Mouse (Mus musculus): ENCODE data around the gene Ptpre. TPM values are rescaled to one million over a fixed set of nuclear protein-coding genes. Genes with fewer than 3 reads are reported as not detected.
"Not testable (repeated sequence)": the region's sequence is repeated elsewhere in the genome, so short reads cannot be mapped to it uniquely, and the experiment has no call there.

The Ptpre gene
- polyA plus RNA-seq, 2 experiments from 2014 or later = 25.5 to 31.1 TPM

GRCm38 (mm10) chr7:135648821-135649220, 111.5 kb downstream of the Ptpre start:
- ATAC-seq = no peak

DNA sequence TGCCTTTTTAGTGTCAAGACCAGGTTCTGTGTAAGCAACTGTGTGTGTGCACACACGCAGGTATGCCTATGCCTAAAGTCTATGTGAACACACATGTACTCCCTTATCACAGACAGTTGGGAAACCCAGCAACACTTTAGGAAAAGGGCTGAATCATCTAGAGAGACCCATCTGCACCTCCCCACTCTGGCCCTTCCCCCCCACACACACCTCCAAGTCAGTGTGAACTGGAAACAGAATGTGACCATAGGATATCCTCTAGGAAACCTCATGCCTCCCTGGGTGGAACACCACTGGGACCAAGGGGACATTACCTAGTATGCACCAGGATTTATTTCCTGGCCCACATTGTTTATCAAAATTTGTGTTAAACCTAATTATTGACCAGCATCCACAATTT, 112.0 kb downstream of the Ptpre start:
- no peak for ATAC-seq

- ATAC-seq = no peak
Measured at GRCm38 (mm10) chr7:135650061-135650460, 112.8 kb downstream of the Ptpre start.

GRCm38 (mm10) chr7:135651831-135652511, 114.7 kb downstream of the Ptpre start:
- ATAC-seq = peak; percentile 75

GRCm38 (mm10) chr7:135652781-135653180, 115.5 kb downstream of the Ptpre start:
- peak; percentile 36 for ATAC-seq

- ATAC-seq = no peak
Measured at GRCm38 (mm10) chr7:135653601-135654000, 116.3 kb downstream of the Ptpre start.

DNA sequence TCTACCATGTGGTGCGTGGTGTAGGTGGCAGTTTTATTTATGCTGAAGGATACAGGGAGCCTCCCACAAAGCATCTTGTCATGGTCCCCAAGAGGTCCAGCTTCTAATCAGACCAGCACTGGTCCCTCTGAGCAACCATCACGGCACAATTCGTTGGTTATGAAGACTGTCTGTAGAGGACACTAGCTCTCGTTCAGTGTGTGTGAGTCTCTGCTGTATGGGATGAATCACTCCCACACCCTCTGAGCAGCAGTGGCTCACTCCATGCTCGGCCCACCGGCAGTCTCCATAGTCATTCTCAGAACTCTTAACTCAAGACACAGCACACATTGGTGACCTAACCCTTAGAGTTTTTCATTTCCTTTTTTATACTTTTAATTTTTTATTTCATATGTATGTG, 117.0 kb downstream of the Ptpre start:
- no peak for ATAC-seq

DNA sequence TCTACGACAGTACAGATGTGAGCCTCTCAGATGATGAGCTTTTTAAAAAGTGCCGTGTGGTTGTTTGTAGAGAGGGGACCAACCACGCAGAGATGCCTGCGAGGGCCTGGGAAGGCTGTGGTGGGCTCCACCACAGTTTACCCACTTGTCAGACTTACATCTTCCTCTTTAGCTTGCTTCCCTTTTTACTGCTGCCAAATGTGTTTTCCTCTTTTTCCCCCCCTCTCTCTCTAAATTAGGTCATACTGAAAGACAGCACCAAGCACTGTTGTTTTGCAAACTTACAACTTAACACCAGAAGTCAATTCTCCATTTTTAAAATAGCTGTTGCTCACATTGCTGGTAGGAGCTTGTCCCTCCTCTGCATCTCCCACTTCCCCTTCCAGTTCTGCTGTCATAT, 117.8 kb downstream of the Ptpre start:
- no peak for ATAC-seq

DNA sequence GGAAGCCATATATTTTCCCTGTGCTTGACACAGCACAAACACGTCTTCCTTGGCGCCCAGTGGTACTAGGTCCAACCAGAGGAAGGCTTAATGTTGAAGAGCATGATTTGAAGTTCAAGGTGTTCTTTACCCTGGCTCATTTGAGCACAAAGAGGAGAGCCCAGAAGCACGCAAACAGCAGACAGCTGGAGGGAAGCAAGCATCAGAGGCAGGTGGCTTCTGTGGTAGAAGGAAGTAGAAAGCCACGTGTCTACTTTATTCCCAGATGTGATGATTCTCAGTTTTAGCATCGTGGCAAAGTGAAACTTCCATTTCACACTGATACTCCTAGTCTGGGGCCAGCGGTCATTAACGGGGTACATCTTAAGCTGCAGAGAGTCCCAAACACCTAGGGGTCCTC, 120.9 kb downstream of the Ptpre start:
- no peak for ATAC-seq

GRCm38 (mm10) chr7:135659314-135659935, 122.1 kb downstream of the Ptpre start:
- no peak for ATAC-seq

DNA sequence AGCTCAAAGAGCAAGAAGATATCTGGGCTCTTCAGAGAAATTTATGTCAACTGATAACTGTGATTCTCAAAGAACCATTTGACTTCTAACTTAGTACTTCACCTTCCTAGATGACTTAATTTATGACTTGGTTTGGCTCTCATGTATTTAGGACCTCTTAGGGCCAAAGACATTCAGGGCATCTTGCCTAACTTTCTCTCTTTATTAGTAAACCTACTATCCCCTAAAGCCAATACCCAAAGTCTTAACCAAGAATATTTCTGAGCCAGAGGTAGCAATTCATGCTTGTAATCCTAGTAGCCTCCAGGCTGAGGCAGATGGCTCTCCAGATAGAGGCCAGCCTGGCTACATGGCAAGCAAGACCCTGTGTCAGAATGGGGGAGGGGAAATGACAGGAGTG, 123.0 kb downstream of the Ptpre start:
- ATAC-seq = no peak

- no peak for ATAC-seq
Measured at GRCm38 (mm10) chr7:135664211-135664610, 126.9 kb downstream of the Ptpre start.

DNA sequence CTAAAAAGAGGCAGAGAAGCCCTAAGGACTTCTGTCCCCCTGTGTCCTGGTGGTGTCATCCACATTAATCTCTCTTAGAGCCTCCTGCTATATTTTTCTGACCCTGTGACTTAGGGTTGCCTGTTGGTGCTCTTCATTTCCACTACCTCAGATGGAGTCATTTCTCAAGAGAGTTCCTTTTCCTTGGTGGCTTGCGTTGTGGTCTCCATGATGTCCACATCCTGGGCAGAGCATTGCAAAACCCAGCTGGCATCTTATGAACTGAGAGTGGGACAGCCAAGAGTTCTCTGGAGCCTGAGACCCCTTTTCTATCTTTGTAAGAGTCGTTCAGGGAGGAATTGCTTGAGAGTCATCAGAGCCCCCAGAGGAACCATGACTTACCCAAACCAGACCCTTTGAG, 129.0 kb downstream of the Ptpre start:
- ATAC-seq = no peak

DNA sequence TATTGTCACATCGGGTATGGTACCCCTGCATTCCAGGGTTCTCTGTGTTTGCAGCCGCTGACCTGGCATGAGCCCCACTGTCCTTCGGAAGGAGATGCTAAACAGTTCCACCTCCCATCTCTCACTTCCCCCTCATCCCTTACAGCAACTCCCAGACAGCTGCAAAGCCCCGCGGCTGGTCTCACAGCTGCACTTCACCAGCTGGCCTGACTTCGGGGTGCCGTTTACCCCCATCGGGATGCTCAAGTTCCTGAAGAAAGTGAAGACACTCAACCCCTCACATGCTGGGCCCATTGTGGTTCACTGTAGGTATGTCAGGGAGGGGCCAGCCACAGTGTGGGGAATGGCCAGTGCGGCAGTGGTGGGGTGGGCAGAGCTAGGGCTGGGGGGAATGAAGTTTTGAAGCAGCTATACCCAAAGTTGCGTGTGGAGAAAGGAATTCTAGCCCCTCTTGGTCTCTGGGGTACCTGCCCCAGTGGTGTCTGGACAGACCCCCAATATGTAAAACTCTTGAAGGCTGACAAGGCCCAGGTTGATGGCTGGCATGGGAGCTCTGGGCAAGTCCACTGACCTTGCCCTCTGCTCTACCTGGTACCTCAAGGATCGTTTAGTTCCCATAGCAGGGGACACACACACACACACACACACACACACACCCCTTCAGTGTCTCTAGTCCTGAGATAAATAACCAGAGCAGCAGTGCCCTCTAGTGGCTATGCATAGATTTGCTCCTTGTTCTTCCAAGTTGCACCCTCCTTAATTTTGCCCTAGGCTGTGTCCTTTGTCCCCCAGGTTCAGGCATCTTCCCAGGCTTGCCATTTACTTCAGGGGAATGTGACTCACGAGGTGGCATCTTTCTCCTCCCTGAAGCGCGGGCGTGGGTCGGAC, 131.8 kb downstream of the Ptpre start:
- peak; percentile 70 for ATAC-seq

DNA sequence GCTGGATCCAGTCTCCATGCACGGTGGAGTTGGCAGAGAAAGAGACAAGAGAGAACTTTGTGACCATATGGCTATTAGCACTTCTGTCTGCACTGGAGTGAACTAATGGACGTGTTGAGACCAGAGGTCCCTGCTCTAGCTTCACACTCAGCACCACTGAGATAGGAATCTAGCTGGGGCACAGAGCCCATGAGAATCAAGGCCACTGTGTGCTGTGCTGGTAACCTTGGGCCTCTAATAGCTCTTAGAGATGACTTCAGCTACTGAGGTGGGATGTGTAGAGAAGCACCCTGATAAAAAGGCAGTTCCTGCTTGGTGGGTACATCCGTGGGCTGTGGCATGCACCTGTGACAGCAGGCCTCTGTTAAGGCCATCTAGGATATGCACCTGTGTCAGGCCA, 136.3 kb downstream of the Ptpre start:
- no peak for ATAC-seq

DNA sequence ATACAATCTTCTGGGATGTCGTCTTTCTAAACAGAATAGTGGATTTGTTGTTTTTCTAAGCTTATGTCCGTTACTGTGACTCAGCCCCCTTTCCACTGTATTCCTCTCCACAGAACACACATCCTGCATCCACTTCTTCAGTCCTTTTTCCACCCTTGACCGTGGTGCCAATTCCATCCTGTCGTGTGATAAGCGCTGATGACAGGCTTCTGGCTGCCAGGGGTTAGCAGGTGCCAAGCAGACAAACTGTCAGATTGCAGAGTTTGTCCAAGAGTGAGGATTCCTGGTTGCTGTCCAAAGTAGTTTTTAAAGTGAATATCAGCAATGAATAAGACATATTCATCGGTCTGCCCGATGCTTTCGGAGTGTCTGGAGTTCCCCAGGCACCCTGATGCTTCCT, 139.4 kb downstream of the Ptpre start:
- no peak for ATAC-seq

GRCm38 (mm10) chr7:135680334-135680733, 143.1 kb downstream of the Ptpre start:
- peak; percentile 71 for ATAC-seq

DNA sequence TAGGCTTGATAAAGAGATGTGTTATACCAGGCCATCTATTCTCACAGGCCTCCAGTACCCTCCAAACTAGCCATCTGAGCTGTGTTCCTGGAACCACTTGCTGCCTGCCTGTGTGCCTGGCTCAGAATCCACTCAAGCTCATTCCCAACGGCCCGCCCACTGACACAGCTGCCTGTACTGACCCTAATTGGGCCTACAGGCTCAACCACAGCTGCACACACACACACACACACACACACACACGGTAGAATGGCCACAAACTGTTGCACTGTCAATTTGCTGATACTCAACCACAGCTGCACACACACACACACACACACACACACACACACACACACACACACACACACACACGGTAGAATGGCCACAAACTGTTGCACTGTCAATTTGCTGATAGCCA, 146.8 kb downstream of the Ptpre start:
- not testable (repeated sequence) for ATAC-seq

- no peak for ATAC-seq
Measured at GRCm38 (mm10) chr7:135684938-135685337, 147.7 kb downstream of the Ptpre start.

GRCm38 (mm10) chr7:135689396-135689795, 152.1 kb downstream of the Ptpre start:
- no peak for ATAC-seq

DNA sequence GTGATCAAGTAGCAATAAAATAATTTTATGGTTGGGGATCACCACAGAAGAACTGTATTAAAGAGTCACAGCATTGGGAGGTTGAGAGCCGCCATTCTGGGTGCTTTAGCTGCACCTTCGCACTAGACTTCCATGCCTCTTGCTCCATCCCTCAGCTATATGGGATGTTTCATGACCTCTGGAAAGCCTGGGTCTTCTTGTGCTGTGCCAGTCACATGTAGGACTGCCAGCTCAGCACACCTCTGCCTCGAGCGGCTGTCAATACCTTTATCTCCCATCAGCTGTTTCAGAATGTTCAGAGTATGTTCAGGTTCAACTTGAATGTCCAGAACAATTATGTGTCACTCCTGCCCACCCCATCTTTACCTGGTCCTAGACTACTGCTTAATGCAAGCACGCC, 154.7 kb downstream of the Ptpre start:
- no peak for ATAC-seq

DNA sequence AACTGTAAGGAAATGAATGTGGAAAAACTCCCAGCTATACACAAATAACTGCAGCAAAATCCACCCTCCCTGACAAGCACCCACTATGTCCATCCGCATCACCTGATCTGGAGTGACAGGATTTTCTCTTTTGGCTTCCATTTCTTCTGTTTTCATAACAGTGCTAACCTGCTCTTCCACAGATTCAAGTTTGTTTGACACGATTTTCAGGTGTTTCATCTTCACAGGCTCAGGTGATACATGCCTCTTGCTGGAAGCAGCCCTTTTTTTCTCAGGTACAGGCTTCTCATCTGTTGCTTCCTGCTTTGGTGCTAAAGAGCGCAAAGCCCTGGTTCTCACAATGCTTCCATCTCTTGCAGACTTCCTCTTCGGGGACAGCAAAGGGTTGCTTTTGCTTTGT, 156.8 kb downstream of the Ptpre start:
- ATAC-seq = no peak

GRCm38 (mm10) chr7:135694796-135695195, 157.5 kb downstream of the Ptpre start:
- ATAC-seq = no peak

DNA sequence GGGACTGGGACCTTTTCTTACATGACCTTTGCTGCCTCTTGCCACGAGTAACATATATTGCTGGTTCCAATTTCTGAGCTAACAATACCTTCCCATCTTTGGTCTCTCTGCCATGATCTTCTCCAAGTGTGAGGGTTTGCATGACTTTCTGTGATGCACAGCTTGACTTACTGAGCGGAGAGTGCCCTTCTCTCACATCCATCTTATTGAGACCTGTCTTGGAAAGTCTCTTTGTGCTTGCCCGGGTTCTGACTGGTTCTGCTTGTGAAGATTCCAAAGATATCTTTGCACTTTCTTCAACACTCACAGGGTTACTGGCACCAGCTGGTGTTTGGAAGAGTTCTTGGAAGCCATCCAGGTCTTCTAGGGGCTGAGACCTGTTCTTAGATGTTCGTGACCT, 158.8 kb downstream of the Ptpre start:
- ATAC-seq = no peak
